Mouse (Mus musculus) yolk sac, embryonic 10.5 days (tissue): ENCODE measurements at regions not wholly inside any gene's neighbourhood (a gene's known extent, or its start where the extent isn't known, plus 50 kb on each side); places are given as distances from the start of the nearest gene placed in this dataset.

ENCODE experiments used
- DNase-seq: peaks from one replicate; pipeline ENCODE4 v3.0.0-alpha.2; 2017; ENCODE audit warnings: low spot score

DNA sequence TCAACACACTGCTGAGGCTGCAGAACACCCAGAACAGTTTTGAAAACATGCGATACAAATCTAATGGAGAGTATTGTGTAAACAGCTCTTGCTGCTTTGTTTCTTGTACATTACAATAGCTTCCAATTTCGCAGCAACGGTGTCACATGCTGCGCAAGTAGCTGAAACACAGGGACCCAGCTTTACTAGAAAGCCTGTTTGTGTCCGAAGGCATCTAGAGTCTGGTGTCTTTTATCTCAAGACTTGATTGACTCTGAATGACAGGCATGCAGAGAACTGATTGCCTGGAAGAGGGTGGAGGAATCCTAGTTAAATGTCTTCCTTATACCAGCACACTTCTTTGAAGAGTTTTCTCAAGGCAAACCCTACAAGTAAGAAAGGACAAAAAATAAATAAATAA is 66.1 kb upstream of the Fgf10 start:
- DNase-seq: no peak

DNA sequence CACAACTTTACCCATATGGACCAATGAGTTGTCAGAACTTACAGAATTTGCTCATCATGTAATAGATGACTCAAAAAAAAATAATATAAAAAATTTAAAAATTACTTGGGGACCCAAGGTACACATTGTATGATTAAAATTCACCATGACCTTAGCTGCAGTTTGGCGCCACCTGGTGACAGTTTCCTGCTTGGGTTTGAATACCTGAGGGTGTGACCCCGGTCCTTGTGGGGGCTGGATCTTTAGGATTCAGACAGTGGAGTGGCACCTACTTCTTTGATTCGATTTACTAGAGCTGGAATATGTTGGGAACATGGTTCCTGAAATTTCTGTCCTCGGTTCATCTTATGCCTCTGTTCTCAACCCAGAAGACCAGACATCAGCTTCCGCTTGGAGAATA is 72.7 kb upstream of the Fgf10 start:
- DNase-seq: no peak

DNA sequence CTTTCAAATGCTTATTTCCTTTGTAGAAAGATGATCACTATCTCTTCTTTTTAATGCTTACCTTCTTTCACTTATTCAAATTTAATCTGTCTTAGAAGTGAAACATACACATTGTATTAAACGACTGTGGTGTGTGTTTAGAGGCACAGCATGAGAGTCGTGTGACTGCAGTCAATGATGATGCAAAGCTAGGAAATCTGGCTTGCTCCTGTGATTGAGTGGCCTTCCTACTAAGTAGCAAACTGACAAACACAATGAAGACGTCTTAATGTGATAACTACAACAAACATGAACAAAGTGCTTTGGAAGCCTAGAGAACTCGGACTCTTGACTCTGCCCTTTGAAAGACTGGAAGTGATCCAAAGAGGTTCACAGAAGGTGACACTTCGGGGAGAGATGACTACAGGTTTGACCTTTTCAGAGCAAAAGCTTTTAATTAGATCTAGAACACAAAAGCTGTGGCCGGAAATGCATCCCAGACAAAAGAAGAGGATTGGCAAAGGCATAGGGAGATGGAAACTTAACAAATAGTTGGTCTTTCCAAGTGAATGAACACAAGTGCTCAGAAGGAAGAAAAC is 73.3 kb upstream of the Fgf10 start:
- no peak for DNase-seq

DNA sequence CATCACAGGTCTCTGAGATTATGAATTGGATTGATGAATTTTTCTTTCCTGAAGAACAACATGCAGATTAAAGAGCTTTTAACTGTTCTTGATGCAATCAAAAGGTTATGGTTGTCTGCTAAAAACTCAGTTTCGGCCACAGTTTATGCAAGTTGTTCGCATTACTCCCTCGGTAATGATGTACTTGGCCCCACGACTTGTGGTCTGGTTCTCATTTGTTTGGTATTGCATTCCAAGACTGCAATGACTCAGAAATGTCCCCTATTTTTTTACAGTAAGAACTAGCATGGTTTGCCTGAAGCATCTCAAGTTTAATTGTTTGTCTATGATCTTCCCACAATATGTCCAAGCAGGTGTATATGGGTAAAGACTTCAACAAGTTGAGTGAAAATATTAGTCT is 77.5 kb upstream of the Fgf10 start:
- DNase-seq: no peak

DNA sequence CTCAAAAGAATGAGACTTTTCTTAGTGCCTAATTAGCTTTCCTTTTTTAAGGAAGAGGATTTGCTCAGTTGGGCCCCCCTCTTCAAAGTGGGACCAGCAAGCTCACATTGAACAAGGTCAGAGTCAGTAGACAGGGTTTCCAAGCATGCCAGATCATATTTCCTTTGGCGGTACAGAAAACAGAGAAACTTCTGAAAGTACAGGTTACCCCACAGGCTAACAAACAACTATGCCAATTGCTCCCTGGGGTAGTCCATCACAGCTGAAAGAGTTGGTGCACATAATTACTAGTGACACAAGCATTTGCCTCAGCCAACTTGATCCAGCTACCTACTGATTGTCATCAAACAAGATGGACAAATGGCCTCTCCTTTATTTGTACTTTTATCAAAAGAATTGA is 97.0 kb upstream of the Fgf10 start:
- no peak for DNase-seq

DNA sequence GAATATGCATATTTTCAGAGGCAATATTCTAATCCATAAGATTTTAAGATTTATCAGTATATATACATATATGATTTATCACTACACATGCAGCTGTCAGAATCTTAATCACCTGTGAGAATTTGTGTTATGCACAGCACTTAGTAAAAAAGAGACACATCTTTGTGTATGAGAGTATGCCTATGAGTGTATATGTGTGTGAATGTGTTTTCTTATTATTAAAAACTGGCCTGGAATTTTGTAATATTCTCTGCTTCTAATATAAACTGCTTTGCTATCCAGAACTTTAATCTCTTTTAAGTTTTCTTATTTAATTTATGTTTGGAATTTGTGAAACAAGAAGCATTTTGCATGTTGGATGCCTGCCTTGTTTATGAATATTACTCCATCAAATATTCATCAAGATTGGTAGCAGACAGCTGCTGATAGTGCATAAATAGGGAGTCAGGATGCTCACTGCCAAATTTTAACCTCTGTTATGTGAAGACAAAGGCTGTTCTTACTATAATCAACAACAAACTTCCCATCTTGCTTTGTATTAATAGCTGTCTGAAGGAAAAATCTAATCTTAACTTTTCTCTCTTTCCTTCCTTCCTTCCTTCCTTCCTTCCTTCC is 104.3 kb upstream of the Fgf10 start:
- no peak for DNase-seq

DNA sequence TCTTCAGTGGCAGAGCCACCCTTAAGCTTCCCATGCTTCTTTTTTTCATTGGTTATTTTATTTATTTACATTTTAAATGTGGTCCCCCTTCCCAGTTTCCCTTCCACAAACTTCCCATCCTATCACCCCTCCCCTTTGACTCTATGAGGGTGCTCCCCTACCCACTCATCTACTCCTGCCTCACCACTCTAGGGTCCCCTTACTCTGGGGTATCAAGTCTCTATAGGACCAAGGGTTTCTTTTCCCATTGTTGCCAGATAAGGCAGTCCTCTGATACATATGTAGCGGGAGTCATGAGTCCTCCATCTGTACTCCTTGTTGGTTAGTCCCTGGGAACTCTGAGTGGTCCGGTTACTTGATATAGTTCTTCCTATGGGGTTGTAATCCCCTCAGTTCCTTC is 110.6 kb upstream of the Fgf10 start:
- no peak for DNase-seq

DNA sequence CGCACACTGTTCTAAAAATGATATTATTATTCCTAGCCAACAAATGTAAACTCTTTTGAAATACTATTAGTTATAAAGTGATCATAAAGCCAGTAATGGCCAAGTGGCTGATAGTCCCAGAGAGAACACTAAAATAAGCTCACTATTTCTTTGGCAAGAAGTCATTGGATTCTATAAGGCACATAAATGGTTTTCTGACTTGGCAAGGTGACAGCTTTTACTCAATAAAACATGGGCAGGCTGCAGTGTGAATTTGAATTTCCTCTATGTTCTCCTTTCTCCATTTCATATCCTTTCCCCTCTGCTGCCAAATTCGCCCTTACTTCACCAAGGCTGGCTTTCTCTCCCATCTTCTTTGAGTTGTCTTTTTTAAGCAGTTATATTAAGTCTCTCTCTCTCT is 117.6 kb upstream of the Fgf10 start:
- no peak for DNase-seq

DNA sequence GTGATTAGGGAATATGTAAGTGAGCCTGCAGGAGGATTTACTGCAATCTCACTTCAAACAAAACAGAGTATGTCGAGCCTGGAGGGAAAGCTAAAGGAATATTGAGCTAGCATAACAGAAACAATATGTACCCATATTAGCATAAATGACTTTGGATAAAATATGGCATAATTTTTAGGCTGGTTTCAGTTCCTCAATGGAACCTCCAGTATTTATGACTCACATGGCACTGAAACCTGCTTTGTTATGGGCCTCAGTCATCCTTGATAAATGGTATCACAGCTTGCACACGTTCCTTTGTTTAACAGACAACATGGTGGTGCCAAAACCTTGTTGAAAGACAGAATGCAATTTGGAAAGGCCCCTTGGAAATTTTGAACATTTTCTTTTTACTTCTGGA is 130.8 kb upstream of the Fgf10 start:
- no peak for DNase-seq

DNA sequence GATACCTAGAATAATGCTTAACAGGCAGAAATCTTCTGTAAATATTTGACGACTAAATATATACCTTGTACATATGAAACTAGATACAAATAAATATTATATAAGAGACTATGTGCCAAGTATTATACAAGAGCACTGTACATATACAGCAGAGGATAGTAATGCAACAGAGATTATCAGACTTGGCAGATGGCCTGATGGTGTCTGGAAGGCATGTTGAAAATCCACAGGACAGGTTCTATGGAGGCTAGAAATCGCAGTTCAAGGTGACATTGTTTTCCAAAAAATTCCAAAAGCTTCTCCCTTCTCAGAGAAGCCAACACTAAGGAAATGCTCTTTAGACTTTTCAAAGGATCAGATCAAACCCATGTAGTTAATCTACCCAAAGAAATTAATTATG is 126.9 kb upstream of the Mrps30 start:
- DNase-seq: no peak

DNA sequence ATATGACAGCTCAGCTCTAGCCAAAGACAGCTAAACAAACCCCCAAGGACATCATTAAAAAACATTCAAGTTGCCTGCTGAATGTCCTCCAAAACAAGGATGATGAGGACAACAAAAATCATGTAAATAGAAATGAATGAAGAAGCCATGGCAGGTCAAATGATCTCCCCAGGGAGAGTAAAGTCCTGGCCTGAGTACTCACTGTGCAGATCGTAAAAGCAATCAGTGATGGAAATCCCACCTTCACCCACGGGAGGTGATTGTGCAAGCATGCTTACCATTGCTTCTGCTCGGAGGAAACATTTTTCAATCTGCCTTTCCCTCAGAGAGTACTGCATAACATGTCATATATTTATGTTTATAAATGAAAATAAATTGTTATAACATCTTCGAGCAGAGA is 119.1 kb upstream of the Mrps30 start:
- DNase-seq: no peak

DNA sequence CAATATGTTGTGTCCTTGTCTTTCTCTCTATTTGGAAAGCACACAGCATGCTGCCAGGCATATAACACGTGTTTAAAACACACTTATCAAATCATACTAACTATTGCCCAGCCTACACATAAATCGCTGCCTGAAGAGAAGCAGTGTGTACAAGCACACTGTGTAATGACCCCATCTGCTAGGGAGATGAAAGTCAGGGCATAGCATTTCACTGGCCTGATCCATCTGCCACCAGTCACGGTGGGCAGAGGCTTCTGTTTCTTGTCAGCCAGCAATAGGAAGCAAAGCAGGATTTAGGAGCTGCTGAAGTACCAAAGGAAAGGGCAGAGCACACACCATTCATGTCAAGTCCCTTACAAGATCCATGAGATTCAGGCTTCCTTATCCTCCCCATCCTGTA is 103.6 kb upstream of the Mrps30 start:
- peak; percentile 33 for DNase-seq

DNA sequence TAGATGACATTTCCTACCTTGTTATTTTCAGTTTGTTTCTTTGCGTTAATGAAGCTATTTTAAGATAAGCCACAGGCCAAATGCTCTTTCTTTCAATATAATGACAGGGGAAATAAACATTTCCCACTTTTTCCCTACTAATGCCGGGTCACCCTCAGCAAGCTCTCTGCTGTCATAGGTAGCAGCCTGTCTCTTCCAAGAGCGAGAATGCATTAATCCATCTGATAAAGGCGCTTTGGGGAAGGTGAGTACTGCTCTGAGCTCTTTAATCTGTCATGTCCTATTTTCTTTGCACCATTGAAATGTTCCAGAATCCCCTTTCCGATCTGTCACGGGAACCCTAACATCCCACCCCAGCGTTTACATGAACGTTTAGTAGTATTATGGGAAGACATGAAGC is 96.0 kb upstream of the Mrps30 start:
- no peak for DNase-seq

DNA sequence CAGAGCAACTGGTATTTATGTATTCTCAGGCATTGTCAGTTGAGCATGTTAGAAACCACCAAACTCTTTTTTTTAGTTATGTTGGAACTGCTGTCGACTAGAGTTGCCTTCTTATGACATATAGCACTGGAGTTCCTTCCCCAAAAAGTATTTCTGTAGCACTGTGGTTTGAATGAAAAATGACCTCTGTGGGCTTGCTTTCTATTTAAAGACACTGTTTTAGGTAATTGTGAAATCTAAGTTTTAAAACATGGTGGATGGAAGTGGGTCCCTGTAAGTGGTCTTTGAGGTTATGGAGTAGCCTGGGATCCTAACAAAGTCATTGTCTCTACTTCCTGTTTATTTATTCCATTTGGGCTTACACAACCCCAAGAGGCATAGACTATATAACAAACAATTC is 93.2 kb upstream of the Mrps30 start:
- DNase-seq: no peak

DNA sequence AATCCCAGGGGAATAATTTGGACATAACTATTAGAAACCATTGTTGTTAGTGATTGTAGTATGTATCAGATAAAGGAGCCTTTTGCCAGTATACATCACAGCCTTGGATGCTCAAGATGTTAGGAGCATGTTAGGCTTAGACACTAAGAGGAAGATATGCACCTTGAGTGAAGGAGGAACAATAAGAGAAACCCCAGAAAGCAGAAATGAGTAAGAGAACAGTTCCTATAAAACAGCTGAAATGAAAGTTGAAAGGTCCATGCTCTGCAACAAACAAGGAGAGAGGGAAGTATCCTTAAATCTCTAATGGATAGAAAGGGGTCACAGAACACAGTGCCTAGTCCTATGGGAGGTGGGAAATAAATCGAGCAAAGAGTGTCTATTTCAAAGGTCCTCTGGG is 91.4 kb upstream of the Mrps30 start:
- no peak for DNase-seq

DNA sequence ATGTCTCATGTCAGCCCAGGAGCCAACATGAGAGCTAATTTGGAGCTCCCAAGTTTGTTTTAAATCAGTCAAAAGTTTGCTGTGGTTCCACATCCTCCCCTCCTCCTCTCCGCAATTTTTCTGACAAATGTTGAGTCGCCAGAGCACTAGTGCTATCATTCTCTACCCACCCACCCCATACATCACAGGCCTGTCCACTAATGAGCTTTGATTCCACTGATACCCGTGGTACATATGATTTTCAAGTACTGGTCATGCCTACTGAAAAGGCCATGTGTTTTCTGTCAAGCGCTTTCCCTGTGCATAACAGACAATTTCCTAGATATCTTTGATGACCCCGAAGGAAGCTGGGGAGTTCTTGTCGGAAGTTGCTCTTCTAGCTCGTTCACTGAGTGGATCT is 85.5 kb upstream of the Mrps30 start:
- DNase-seq: no peak

DNA sequence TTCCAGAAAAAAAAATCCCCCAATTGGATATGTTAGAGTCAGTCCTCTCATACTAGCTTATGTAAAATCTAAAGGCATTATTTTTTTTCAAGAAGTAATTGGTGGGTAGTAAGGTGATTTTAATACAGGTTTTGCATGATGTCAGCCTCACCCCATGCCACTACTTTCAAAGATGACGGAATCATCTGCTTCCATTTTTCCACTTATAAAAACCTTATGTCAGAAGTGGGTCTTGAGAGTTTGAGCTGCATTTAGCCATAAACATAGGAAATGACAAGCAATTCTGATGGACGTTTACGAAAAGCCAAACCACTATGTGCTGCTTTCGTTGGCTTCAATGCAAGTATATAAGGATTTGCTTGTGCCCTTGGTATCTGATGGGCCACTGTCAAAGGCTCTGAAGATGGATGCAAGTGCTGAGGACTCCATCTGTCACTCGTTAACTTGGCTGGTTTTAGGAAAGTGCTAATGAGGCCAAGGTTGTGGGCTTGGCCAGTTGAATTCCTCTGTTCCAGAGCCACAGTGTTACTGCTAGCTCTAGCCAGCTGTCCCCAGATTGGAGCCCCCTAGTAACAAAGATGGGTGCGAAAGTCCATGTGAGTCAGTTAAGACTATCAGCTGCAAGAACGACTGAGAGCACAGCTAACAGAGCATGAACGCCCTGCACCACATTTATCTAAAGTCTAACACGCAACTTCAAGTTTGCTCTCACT is 72.8 kb upstream of the Mrps30 start:
- DNase-seq: no peak

DNA sequence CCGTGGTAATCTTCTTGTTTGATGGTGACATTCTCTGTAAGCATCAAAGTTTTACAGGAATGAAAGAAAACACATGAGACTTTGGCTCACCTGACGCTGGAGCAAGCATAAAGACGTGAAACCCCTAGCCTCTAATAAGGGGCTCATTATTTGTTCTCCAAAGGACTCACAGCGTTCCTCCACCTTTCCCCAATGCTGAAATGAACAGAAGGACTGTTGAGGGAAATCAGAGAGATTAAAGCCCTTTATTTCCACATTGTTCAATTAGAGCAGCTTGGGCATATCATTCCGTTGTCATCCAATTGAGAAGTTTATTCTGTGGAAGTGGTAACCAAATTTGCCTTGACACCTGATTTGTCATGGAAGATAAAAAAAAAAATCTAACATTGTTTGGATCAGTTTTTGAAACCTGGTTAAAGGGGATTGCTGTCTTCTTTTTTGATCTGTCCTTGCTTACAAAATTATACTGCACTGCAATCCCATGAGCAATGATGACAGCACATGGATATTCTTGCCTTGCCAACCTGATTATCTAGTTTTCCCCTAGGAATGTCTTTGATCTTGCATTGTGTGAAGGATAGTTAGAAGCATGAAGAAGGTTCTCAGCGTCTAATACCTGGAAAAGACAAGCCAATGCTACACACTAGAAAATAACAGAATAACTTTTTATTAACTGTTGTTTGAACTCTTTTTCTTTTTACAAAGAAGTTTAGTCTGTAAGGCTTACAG is 62.1 kb upstream of the Mrps30 start:
- no peak for DNase-seq

DNA sequence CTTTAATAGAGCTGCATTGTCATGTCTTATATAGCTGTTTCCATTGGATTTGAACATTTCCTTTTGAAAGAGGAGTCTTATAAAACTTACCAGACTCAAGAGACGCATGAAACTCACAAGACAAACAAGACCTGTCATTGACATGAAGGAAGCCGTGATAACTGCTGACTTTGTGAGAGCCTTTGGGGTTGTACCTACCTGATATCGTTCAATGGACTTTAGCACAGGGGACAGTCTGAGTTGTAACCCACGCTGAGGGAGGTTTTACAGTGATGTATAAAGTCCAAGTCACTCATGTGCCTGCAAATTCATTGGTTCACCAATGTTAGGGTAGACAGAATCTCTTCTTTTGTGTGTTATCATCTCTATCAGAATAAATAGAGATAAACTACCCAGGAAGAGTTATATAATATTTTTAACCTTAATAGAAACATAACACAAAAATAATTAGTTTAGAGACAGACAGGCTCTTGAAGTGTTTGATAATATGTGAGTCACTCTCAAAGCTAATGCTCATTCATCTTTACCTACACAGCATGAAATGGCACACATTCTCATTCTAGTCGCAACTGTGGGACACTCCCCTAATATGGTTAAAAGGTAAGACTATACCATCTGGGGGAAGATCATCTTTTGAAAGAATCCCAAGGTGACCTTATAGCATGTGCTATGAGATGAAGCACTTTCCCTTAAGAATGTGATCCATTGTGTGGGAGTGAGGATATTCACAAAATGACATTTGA is 54.4 kb upstream of the Mrps30 start:
- DNase-seq: no peak
